Mouse (Mus musculus) neural tube, embryonic 14.5 days (tissue): ENCODE data around the gene 4933415A04Rik. TPM values are rescaled to one million over a fixed set of nuclear protein-coding genes. Genes with fewer than 3 reads are reported as not detected.

Source experiments
- ATAC-seq: fragments of 200-750 bp; cut with Nextera tagmentation; 2 replicates; pipeline ENCODE4 v1.8.0; 2017; ENCODE audit warnings: low read depth, mild to moderate bottlenecking, moderate TSS enrichment, moderate library complexity
- H3K27ac ChIP-seq: fragments of 300-500 bp; sonication (generic); 2 replicates; pipeline ENCODE4 v1.5.1; 2014; ENCODE audit warnings: low read depth, mild to moderate bottlenecking, control low read depth, low read length, moderate library complexity, mixed read lengths
- H3K27me3 ChIP-seq: fragments of 300-500 bp; sonication (generic); 2 replicates; pipeline ENCODE4 v1.6.1; 2014; ENCODE audit warnings: low read length; ENCODE audit not compliant: control insufficient read depth, insufficient read depth
- H3K36me3 ChIP-seq: fragments of 300-500 bp; sonication (generic); 2 replicates; pipeline ENCODE4 v1.6.1; 2014; ENCODE audit warnings: low read length, mixed read lengths; ENCODE audit not compliant: control insufficient read depth, insufficient read depth
- H3K4me1 ChIP-seq: fragments of 300-500 bp; sonication (generic); 2 replicates; pipeline ENCODE4 v1.6.1; 2014; ENCODE audit warnings: low read length; ENCODE audit not compliant: control insufficient read depth, insufficient read depth
- H3K4me2 ChIP-seq: fragments of 300-500 bp; sonication (generic); 2 replicates; pipeline ENCODE4 v1.6.1; 2014; ENCODE audit warnings: mild to moderate bottlenecking, low read depth, low read length, control low read depth
- H3K4me3 ChIP-seq: fragments of 300-500 bp; sonication (generic); 2 replicates; pipeline ENCODE4 v1.5.1; 2014; ENCODE audit warnings: low read depth, low read length, control low read depth, mixed read lengths
- H3K9ac ChIP-seq: fragments of 300-500 bp; sonication (generic); replicated peaks from 2 replicates; pipeline ENCODE4 v1.6.1; 2014; ENCODE audit warnings: low read depth, mild to moderate bottlenecking, control low read depth, low read length, mixed read lengths
- H3K9me3 ChIP-seq: fragments of 300-500 bp; sonication (generic); 2 replicates; pipeline ENCODE4 v1.6.1; 2016; ENCODE audit warnings: low read length; ENCODE audit not compliant: control insufficient read depth
- WGBS: fragments of 180-500 bp; shearing (Covaris S2); extraction: QIAGEN DNeasy Blood & Tissue Kit; methylation state at CpG from one replicate; pipeline ENCODE4 v1.1.7; 2014; 5-methylcytosine and 5-hydroxymethylcytosine counted together
- polyA plus RNA-seq: library from polyadenylated mRNA; unstranded; fragments of >200 nt; fragmentation: Nextera tagmentation; extraction: Ambion mirVana; gene quantifications from 2 replicates; pipeline ENCODE4 v1.2.1, GENCODE M21; 2014

The 4933415A04Rik gene
- polyA plus RNA-seq, 1 experiment from 2014 or later: 3.8 TPM

GRCm38 (mm10) chr11:43585211-43586005 lies 1.4 kb upstream of the 4933415A04Rik start:
- no peak for ATAC-seq
- Histone ChIP-seq H3K4me1 (no peaks in the 10 kb centered on the region), H3K36me3 (peaks cover 6% of the 10 kb centered on the region), H3K27ac (no peak overlapping the region), H3K27me3 (no peaks in the 10 kb centered on the region), H3K9ac (no peak overlapping the region), H3K9me3 (no peaks in the 10 kb centered on the region), H3K4me3 (no peak overlapping the region), H3K4me2 (no peak overlapping the region)
- WGBS: 91% methylated on average over 22 of the region's 22 CpGs

GRCm38 (mm10) chr11:43589530-43590072 lies 2.8 kb downstream of the 4933415A04Rik start:
- no peak overlapping the region for H3K27ac ChIP-seq
- no peak overlapping the region for H3K4me3 ChIP-seq
- WGBS: 39% methylated on average over 6 of the region's 6 CpGs
- H3K27me3 ChIP-seq: no peaks in the 10 kb centered on the region
- H3K9ac ChIP-seq: no peak overlapping the region
- no peaks in the 10 kb centered on the region for H3K9me3 ChIP-seq
- ATAC-seq: peak; percentile 14; the same call in 1 of the 2 replicates
- H3K36me3 ChIP-seq: peaks cover 6% of the 10 kb centered on the region
- no peak overlapping the region for H3K4me2 ChIP-seq
- no peaks in the 10 kb centered on the region for H3K4me1 ChIP-seq

- WGBS: 90% methylated on average over 5 of the region's 5 CpGs
- H3K4me3 ChIP-seq: no peak within 1 kb of the TSS
These were observed 14.6 kb downstream of the 4933415A04Rik start, which contains the start of gene Fabp6 for GRCm38 (mm10) chr11:43601440-43601839. TSS of gene Fabp6 (minus strand) at chr11:43601540.

GRCm38 (mm10) chr11:43604207-43604606 lies 17.4 kb downstream of the 4933415A04Rik start:
- 91% methylated on average over 2 of the region's 2 CpGs for WGBS
- Histone ChIP-seq H3K4me2 (no peak overlapping the region), H3K27ac (no peak overlapping the region), H3K36me3 (no peaks in the 10 kb centered on the region), H3K4me1 (no peaks in the 10 kb centered on the region), H3K27me3 (no peaks in the 10 kb centered on the region), H3K4me3 (no peak overlapping the region), H3K9ac (no peak overlapping the region), H3K9me3 (no peaks in the 10 kb centered on the region)
- ATAC-seq: no peak

More at GRCm38 (mm10) chr11:43601440-43601839, 14.6 kb downstream of the 4933415A04Rik start, which contains the start of gene Fabp6:
- Histone ChIP-seq H3K4me2 (no peak within 1 kb of the TSS), H3K4me1 (no peaks in the 10 kb centered on the region), H3K27ac (no peak within 1 kb of the TSS), H3K36me3 (no peaks in the 10 kb centered on the region), H3K9me3 (no peaks in the 10 kb centered on the region), H3K9ac (no peak within 1 kb of the TSS), H3K27me3 (no peaks in the 10 kb centered on the region)
- no peak for ATAC-seq

- Histone ChIP-seq H3K36me3 (no peaks in the 10 kb centered on the region), H3K27ac (no peak overlapping the region), H3K9me3 (no peaks in the 10 kb centered on the region), H3K4me2 (no peak overlapping the region), H3K4me1 (no peaks in the 10 kb centered on the region), H3K9ac (no peak overlapping the region), H3K27me3 (no peaks in the 10 kb centered on the region), H3K4me3 (no peak overlapping the region)
- 95% methylated on average over 6 of the region's 6 CpGs for WGBS
- no peak for ATAC-seq
These were observed 18.1 kb downstream of the 4933415A04Rik start for GRCm38 (mm10) chr11:43604891-43605290.

- no peak overlapping the region for H3K27ac ChIP-seq
- no peaks in the 10 kb centered on the region for H3K36me3 ChIP-seq
- 89% methylated on average over 6 of the region's 6 CpGs for WGBS
- H3K9ac ChIP-seq: no peak overlapping the region
- H3K4me1 ChIP-seq: no peaks in the 10 kb centered on the region
- no peaks in the 10 kb centered on the region for H3K9me3 ChIP-seq
- no peaks in the 10 kb centered on the region for H3K27me3 ChIP-seq
- ATAC-seq: no peak
- no peak overlapping the region for H3K4me2 ChIP-seq
- H3K4me3 ChIP-seq: no peak overlapping the region
These were observed 19.0 kb downstream of the 4933415A04Rik start for GRCm38 (mm10) chr11:43605859-43606258.

GRCm38 (mm10) chr11:43608440-43608839 lies 21.6 kb downstream of the 4933415A04Rik start:
- peaks cover 4% of the 10 kb centered on the region; the same call in 1 of the 2 replicates for H3K4me1 ChIP-seq
- peak; percentile 33; the same call in 1 of the 2 replicates for ATAC-seq
- H3K9ac ChIP-seq: no peak overlapping the region
- no peak overlapping the region for H3K4me3 ChIP-seq
- no peak overlapping the region for H3K4me2 ChIP-seq
- H3K9me3 ChIP-seq: no peaks in the 10 kb centered on the region
- 33% methylated on average over 3 of the region's 3 CpGs for WGBS
- H3K36me3 ChIP-seq: no peaks in the 10 kb centered on the region
- no peaks in the 10 kb centered on the region for H3K27me3 ChIP-seq
- peak overlapping the region; percentile 12 for H3K27ac ChIP-seq

GRCm38 (mm10) chr11:43610006-43610661 lies 23.3 kb downstream of the 4933415A04Rik start:
- Histone ChIP-seq H3K36me3 (no peaks in the 10 kb centered on the region), H3K27ac (no peak overlapping the region), H3K4me2 (no peak overlapping the region), H3K4me1 (peaks cover 4% of the 10 kb centered on the region; the same call in 1 of the 2 replicates), H3K9ac (no peak overlapping the region), H3K4me3 (no peak overlapping the region), H3K9me3 (no peaks in the 10 kb centered on the region), H3K27me3 (no peaks in the 10 kb centered on the region)
- no peak for ATAC-seq
- 73% methylated on average over 10 of the region's 10 CpGs for WGBS

GRCm38 (mm10) chr11:43610662-43611033 lies 23.8 kb downstream of the 4933415A04Rik start:
- Histone ChIP-seq H3K9me3 (no peaks in the 10 kb centered on the region), H3K4me1 (peaks cover 4% of the 10 kb centered on the region; the same call in 1 of the 2 replicates), H3K9ac (no peak overlapping the region), H3K4me3 (no peak overlapping the region), H3K27me3 (no peaks in the 10 kb centered on the region), H3K27ac (no peak overlapping the region), H3K4me2 (no peak overlapping the region), H3K36me3 (no peaks in the 10 kb centered on the region)
- 77% methylated on average over 5 of the region's 5 CpGs for WGBS
- ATAC-seq: no peak
